Comparison of ENCODE assay signal across 11 mouse cellular contexts in the genomic region with DNA sequence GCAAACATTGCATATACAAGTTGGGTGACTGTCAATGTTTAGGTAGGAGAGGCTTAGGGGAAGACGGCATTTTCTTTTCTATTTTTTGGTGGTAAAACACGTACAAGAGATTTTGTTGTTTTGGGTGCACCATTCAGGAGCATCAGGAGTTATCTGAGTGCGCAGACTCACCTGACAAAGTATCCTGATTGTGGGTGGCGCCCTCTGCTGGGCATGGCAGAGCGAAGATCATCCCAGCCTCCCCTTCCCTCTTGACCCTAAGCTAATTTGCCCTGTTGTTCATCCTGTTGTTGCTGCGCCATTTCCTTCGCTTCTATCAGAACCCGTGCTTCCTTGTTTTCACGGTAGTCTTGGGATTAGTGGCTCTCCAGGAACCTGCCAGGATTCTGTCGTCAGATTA.
DNase-seq lines count a peak whose midpoint lies in the region; ATAC-seq and TF ChIP-seq lines count a peak whose summit lies in the region.
"Had no signal": no experiment of that assay in that cellular context is flagged by ENCODE, and none has a peak within 500 bp of the region (broad histone marks: within the 10 kb centered on the region; RNA-seq: fewer than 3 reads in every experiment).

No protein-coding gene starts in this region.

- peak; percentile 44 for TF ChIP-seq CTCF in stomach, postnatal 0 days (IDR thresholded peaks at IDR 0.05; ENCODE audit: low read depth)

- no peak overlapping the region for H3K9ac ChIP-seq in limb, embryonic 11.5 days (ENCODE audit: low read length)
- H3K9ac ChIP-seq in stomach, postnatal 0 days (ENCODE audit: low read length): no peak overlapping the region
- H3K9ac ChIP-seq: embryonic facial prominence, embryonic 15.5 days had no signal

- H3K27ac ChIP-seq in limb, embryonic 11.5 days (replicated peaks; ENCODE audit: low read depth, low read length): no peak overlapping the region
- H3K27ac ChIP-seq in limb, embryonic 10.5 days: no peak overlapping the region
- H3K27ac ChIP-seq in stomach, postnatal 0 days (replicated peaks): no peak overlapping the region
- H3K27ac ChIP-seq: embryonic facial prominence, embryonic 15.5 days; macrophage had no signal

- H3K4me2 ChIP-seq in limb, embryonic 11.5 days (ENCODE audit: low read depth, severe bottlenecking): no peak overlapping the region
- no peak overlapping the region for H3K4me2 ChIP-seq in stomach, postnatal 0 days (replicated peaks; ENCODE audit: low read depth)
- H3K4me2 ChIP-seq: embryonic facial prominence, embryonic 15.5 days had no signal

- WGBS in limb, embryonic 11.5 days: 62% methylated on average over 10 of the region's 10 CpGs
- 60% methylated on average over 10 of the region's 10 CpGs for WGBS in limb, embryonic 10.5 days
- WGBS in stomach, postnatal 0 days: 54% methylated on average over 10 of the region's 10 CpGs

- no peaks in the 10 kb centered on the region for H3K4me1 ChIP-seq in limb, embryonic 11.5 days (ENCODE audit: control insufficient read depth, insufficient read depth, low read length)
- no peaks in the 10 kb centered on the region for H3K4me1 ChIP-seq in limb, embryonic 10.5 days
- no peaks in the 10 kb centered on the region for H3K4me1 ChIP-seq in stomach, postnatal 0 days (replicated peaks; ENCODE audit: control insufficient read depth, insufficient read depth)
- H3K4me1 ChIP-seq: embryonic facial prominence, embryonic 15.5 days had no signal

- peak; percentile 56 to 59 for DNase-seq in cerebellum, postnatal 10 days
- DNase-seq in cerebellum, adult 8-10 months: no peak
- peak; percentile 30 for DNase-seq in limb, embryonic 11.5 days (ENCODE audit: low spot score)
- no peak for DNase-seq in limb, embryonic 10.5 days (ENCODE audit: low spot score)
- peak; percentile 58 for DNase-seq in R1 (ENCODE audit: low read depth, low spot score)
- DNase-seq in stomach, postnatal 0 days (ENCODE audit: low spot score): no peak
- no peak for DNase-seq in frontal cortex, adult 2 months (ENCODE audit: extremely low spot score in 1 of 2, low spot score in 1 of 2)
- DNase-seq: gastrocnemius, postnatal 36 days had no signal

- H3K36me3 ChIP-seq in limb, embryonic 11.5 days (ENCODE audit: control insufficient read depth, insufficient read depth, low read length): no peaks in the 10 kb centered on the region
- H3K36me3 ChIP-seq in limb, embryonic 10.5 days: no peaks in the 10 kb centered on the region
- no peaks in the 10 kb centered on the region for H3K36me3 ChIP-seq in stomach, postnatal 0 days (ENCODE audit: control insufficient read depth, insufficient read depth, low read length)
- H3K36me3 ChIP-seq: embryonic facial prominence, embryonic 15.5 days had no signal

- no peaks in the 10 kb centered on the region for H3K9me3 ChIP-seq in limb, embryonic 11.5 days (ENCODE audit: control insufficient read depth, low read length)
- H3K9me3 ChIP-seq in limb, embryonic 10.5 days (replicated peaks): no peaks in the 10 kb centered on the region
- H3K9me3 ChIP-seq in stomach, postnatal 0 days (ENCODE audit: control insufficient read depth, low read length): no peaks in the 10 kb centered on the region
- H3K9me3 ChIP-seq: embryonic facial prominence, embryonic 15.5 days had no signal

- TF ChIP-seq EP300 in stomach, postnatal 0 days (optimal IDR thresholded peaks at IDR 0.05): no peak

- no peak overlapping the region for H3K4me3 ChIP-seq in limb, embryonic 11.5 days (ENCODE audit: low read depth, low read length)
- H3K4me3 ChIP-seq in limb, embryonic 10.5 days: no peak overlapping the region
- no peak overlapping the region for H3K4me3 ChIP-seq in stomach, postnatal 0 days (ENCODE audit: low read depth, low read length)
- H3K4me3 ChIP-seq: embryonic facial prominence, embryonic 15.5 days had no signal

- no peak for ATAC-seq in limb, embryonic 11.5 days (ENCODE audit: insufficient number of reproducible peaks, low FRiP score, low TSS enrichment, low read depth)
- ATAC-seq in stomach, postnatal 0 days (ENCODE audit: low FRiP score, low TSS enrichment): no peak
- ATAC-seq in megakaryocyte-erythroid progenitor cell, adult 5-6 weeks (replicated peaks; ENCODE audit: low FRiP score, low TSS enrichment, poor library complexity, severe bottlenecking): no peak

- no peaks in the 10 kb centered on the region for H3K27me3 ChIP-seq in limb, embryonic 11.5 days (ENCODE audit: control insufficient read depth, insufficient read depth, low read length)
- H3K27me3 ChIP-seq in limb, embryonic 10.5 days (ENCODE audit: low read depth, poor library complexity, severe bottlenecking): no peaks in the 10 kb centered on the region
- no peaks in the 10 kb centered on the region for H3K27me3 ChIP-seq in stomach, postnatal 0 days (ENCODE audit: control insufficient read depth, insufficient read depth, low read length)
- H3K27me3 ChIP-seq: embryonic facial prominence, embryonic 15.5 days had no signal

Comparison
In these comparisons a context has a peak if more than half of its experiments do, and no peak if none do; other contexts are left out.
1. DNase-seq: peak in cerebellum, postnatal 10 days (2 of 2), limb, embryonic 11.5 days (single experiment) and R1 (single experiment); none in cerebellum, adult 8-10 months (single experiment), limb, embryonic 10.5 days (single experiment), stomach, postnatal 0 days (single experiment) and frontal cortex, adult 2 months (0 of 2).